In the genomic region with DNA sequence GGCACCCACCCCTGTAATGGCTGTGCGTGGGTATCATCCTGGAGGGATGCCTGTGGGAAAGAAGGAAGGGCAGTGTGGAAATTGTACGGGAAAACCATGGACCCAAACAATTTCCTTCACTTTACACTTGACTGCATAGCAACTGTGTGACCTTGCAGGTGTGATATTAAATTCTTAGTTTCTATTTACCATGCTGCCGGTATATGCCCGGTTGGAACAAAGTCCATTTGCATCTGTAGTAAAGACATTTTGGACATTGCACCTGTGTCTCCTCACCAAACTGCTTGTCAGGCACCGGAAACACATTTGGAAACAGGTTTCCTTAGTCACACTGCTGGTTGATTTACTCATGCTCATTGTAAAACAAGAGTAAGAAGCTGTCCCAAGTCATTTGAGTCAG, we compare ENCODE assay signal across 18 mouse cellular contexts.
DNase-seq lines count a peak whose midpoint lies in the region; ATAC-seq and TF ChIP-seq lines count a peak whose summit lies in the region.
"Had no signal": no experiment of that assay in that cellular context is flagged by ENCODE, and none has a peak within 500 bp of the region (broad histone marks: within the 10 kb centered on the region; RNA-seq: fewer than 3 reads in every experiment).

No protein-coding gene starts in this region.

- H3K36me3 ChIP-seq in heart, embryonic 10.5 days, result no peaks in the 10 kb centered on the region
- H3K36me3 ChIP-seq in intestine, embryonic 16.5 days (ENCODE audit: control insufficient read depth, insufficient read depth, low read length), result no peaks in the 10 kb centered on the region
- no peaks in the 10 kb centered on the region for H3K36me3 ChIP-seq in hindbrain, postnatal 0 days (ENCODE audit: insufficient read depth, low read length)
- H3K36me3 ChIP-seq: embryonic facial prominence, embryonic 10.5 days; embryonic facial prominence, embryonic 12.5 days; forebrain, embryonic 15.5 days had no signal

- WGBS in heart, embryonic 10.5 days, result 88% methylated on average over 5 of the region's 5 CpGs
- 75% methylated on average over 5 of the region's 5 CpGs for WGBS in intestine, embryonic 16.5 days
- WGBS in hindbrain, postnatal 0 days, result 91% methylated on average over 5 of the region's 5 CpGs

- H3K9ac ChIP-seq in intestine, embryonic 16.5 days (ENCODE audit: low read depth, low read length), result no peak overlapping the region
- no peak overlapping the region for H3K9ac ChIP-seq in hindbrain, postnatal 0 days (replicated peaks; ENCODE audit: low read length)
- H3K9ac ChIP-seq: embryonic facial prominence, embryonic 12.5 days; forebrain, embryonic 13.5 days; forebrain, embryonic 15.5 days; forebrain, postnatal 0 days had no signal

- H3K27ac ChIP-seq in heart, embryonic 10.5 days, result no peak overlapping the region
- no peak overlapping the region for H3K27ac ChIP-seq in intestine, embryonic 16.5 days (ENCODE audit: low read length)
- no peak overlapping the region for H3K27ac ChIP-seq in hindbrain, postnatal 0 days
- H3K27ac ChIP-seq: embryonic facial prominence, embryonic 10.5 days; embryonic facial prominence, embryonic 12.5 days; forebrain, embryonic 13.5 days; forebrain, embryonic 15.5 days had no signal

- no peaks in the 10 kb centered on the region for H3K27me3 ChIP-seq in heart, embryonic 10.5 days (ENCODE audit: insufficient read depth, poor library complexity, severe bottlenecking)
- no peaks in the 10 kb centered on the region for H3K27me3 ChIP-seq in intestine, embryonic 16.5 days (replicated peaks; ENCODE audit: control insufficient read depth, insufficient read depth, low read length)
- no peaks in the 10 kb centered on the region for H3K27me3 ChIP-seq in hindbrain, postnatal 0 days (ENCODE audit: insufficient read depth, low read length)
- H3K27me3 ChIP-seq: embryonic facial prominence, embryonic 12.5 days; forebrain, embryonic 13.5 days; forebrain, embryonic 15.5 days had no signal

- no peak for TF ChIP-seq CTCF in hindbrain, postnatal 0 days (IDR thresholded peaks at IDR 0.05; ENCODE audit: low read depth)

- no peaks in the 10 kb centered on the region for H3K9me3 ChIP-seq in heart, embryonic 10.5 days
- H3K9me3 ChIP-seq in intestine, embryonic 16.5 days (ENCODE audit: control insufficient read depth, low read length), result no peaks in the 10 kb centered on the region
- no peaks in the 10 kb centered on the region for H3K9me3 ChIP-seq in hindbrain, postnatal 0 days (ENCODE audit: low read length)
- H3K9me3 ChIP-seq: embryonic facial prominence, embryonic 10.5 days; embryonic facial prominence, embryonic 12.5 days; forebrain, embryonic 13.5 days; forebrain, embryonic 15.5 days had no signal

- H3K4me1 ChIP-seq in heart, embryonic 10.5 days, result 0 out of 2 replicates have a peak, but pooled peaks cover 10% of the 10 kb centered on the region
- 0 out of 2 replicates have a peak, but pooled peaks cover 3% of the 10 kb centered on the region for H3K4me1 ChIP-seq in intestine, embryonic 16.5 days (ENCODE audit: control insufficient read depth, insufficient read depth, low read length)
- H3K4me1 ChIP-seq in hindbrain, postnatal 0 days (ENCODE audit: insufficient read depth, low read length), result peaks cover 6% of the 10 kb centered on the region; the same call in 1 of the 2 replicates

- ATAC-seq in intestine, embryonic 16.5 days, result peak; percentile 69
- ATAC-seq in hindbrain, postnatal 0 days, result no peak
- ATAC-seq: forebrain, embryonic 13.5 days; forebrain, embryonic 15.5 days; forebrain, postnatal 0 days had no signal

- DNase-seq in heart, adult 11 months, result peak; percentile 83
- DNase-seq in heart, embryonic 10.5 days (ENCODE audit: low spot score), result no peak
- DNase-seq in hindbrain, postnatal 0 days (ENCODE audit: low spot score), result no peak
- no peak for DNase-seq in testis, postnatal 14 days (ENCODE audit: low spot score)
- DNase-seq: adrenal gland, adult 8-10 months; adrenal gland, postnatal 14 days; adrenal gland, postnatal 36 days; cerebellum, adult 11-12 months; cerebellum, adult 2 months; cerebellum, adult 9-10 months; cerebellum, postnatal 10 days; cerebellum, postnatal 25 days; forebrain, postnatal 0 days had no signal

- no peak overlapping the region for H3K4me2 ChIP-seq in intestine, embryonic 16.5 days (ENCODE audit: low read depth, low read length)
- H3K4me2 ChIP-seq in hindbrain, postnatal 0 days (ENCODE audit: low read depth, low read length), result no peak overlapping the region
- H3K4me2 ChIP-seq: embryonic facial prominence, embryonic 12.5 days; forebrain, embryonic 13.5 days; forebrain, embryonic 15.5 days had no signal

- H3K4me3 ChIP-seq in heart, embryonic 10.5 days, result no peak overlapping the region
- H3K4me3 ChIP-seq in intestine, embryonic 16.5 days (ENCODE audit: low read length), result no peak overlapping the region
- no peak overlapping the region for H3K4me3 ChIP-seq in hindbrain, postnatal 0 days (ENCODE audit: low read length)
- H3K4me3 ChIP-seq: embryonic facial prominence, embryonic 10.5 days; embryonic facial prominence, embryonic 12.5 days; forebrain, embryonic 13.5 days; forebrain, embryonic 15.5 days had no signal
